Mouse (Mus musculus): ENCODE results near the gene Slc6a21. TPM values are rescaled to one million over a fixed set of nuclear protein-coding genes. Genes with fewer than 3 reads are reported as not detected.
"Not testable (repeated sequence)": the region's sequence is repeated elsewhere in the genome, so short reads cannot be mapped to it uniquely, and the experiment has no call there.

The Slc6a21 gene
- polyA plus RNA-seq, 1 experiment from 2014 or later: 0.09 TPM

- Histone ChIP-seq H3K9ac (no peak overlapping the region), H3K4me3 (peak overlapping the region; percentile 27), H3K36me3 (peaks cover 25% of the 10 kb centered on the region), H3K4me2 (peak overlapping the region; percentile 58), H3K27ac (peak overlapping the region; percentile 38; the same call in 1 of the 2 replicates), H3K9me3 (no peaks in the 10 kb centered on the region), H3K27me3 (no peaks in the 10 kb centered on the region), H3K4me1 (peaks cover 40% of the 10 kb centered on the region)
- 39% methylated on average over 17 of the region's 17 CpGs for WGBS
- ATAC-seq (ENCODE audit: borderline replicate concordance, extremely low read depth, low FRiP score, low TSS enrichment): 0 out of 2 replicates have a peak, but pooled peaks have one; percentile 2
Measured at GRCm38 (mm10) chr7:45235656-45236180, 41.6 kb upstream of the Slc6a21 start.

GRCm38 (mm10) chr7:45237747-45238699 is 39.3 kb upstream of the Slc6a21 start:
- H3K4me1 ChIP-seq: peaks cover 44% of the 10 kb centered on the region
- ATAC-seq (ENCODE audit: borderline replicate concordance, extremely low read depth, low FRiP score, low TSS enrichment): no peak
- H3K27me3 ChIP-seq: no peaks in the 10 kb centered on the region
- H3K9ac ChIP-seq: no peak overlapping the region
- H3K4me3 ChIP-seq: no peak overlapping the region
- no peak overlapping the region; the same call in 1 of the 2 replicates for H3K4me2 ChIP-seq
- peaks cover 2% of the 10 kb centered on the region for H3K36me3 ChIP-seq
- 74% methylated on average over 17 of the region's 17 CpGs for WGBS
- H3K9me3 ChIP-seq: no peaks in the 10 kb centered on the region
- H3K27ac ChIP-seq: no peak overlapping the region

- ATAC-seq (ENCODE audit: borderline replicate concordance, extremely low read depth, low FRiP score, low TSS enrichment): no peak
- 28% methylated on average over 20 of the region's 20 CpGs for WGBS
- no peaks in the 10 kb centered on the region for H3K27me3 ChIP-seq
- H3K36me3 ChIP-seq: no peaks in the 10 kb centered on the region
- no peak within 1 kb of the TSS; the same call in 1 of the 2 replicates for H3K4me2 ChIP-seq
- H3K9me3 ChIP-seq: no peaks in the 10 kb centered on the region
- H3K9ac ChIP-seq: no peak within 1 kb of the TSS
- H3K27ac ChIP-seq: no peak within 1 kb of the TSS
- peaks cover 35% of the 10 kb centered on the region for H3K4me1 ChIP-seq
- H3K4me3 ChIP-seq: no peak within 1 kb of the TSS
Measured at GRCm38 (mm10) chr7:45238723-45239496, 38.4 kb upstream of the Slc6a21 start, which contains the start of gene Cd37. TSS of gene Cd37 (minus strand) at chr7:45239115.

- no peaks in the 10 kb centered on the region for H3K9me3 ChIP-seq
- H3K4me1 ChIP-seq: peaks cover 23% of the 10 kb centered on the region
- H3K4me2 ChIP-seq: no peak overlapping the region
- H3K27me3 ChIP-seq: no peaks in the 10 kb centered on the region
- WGBS: 79% methylated on average over 7 of the region's 7 CpGs
- H3K4me3 ChIP-seq: no peak overlapping the region
- H3K9ac ChIP-seq: no peak overlapping the region
- no peak for ATAC-seq (ENCODE audit: borderline replicate concordance, extremely low read depth, low FRiP score, low TSS enrichment)
- H3K27ac ChIP-seq: no peak overlapping the region
- H3K36me3 ChIP-seq: no peaks in the 10 kb centered on the region
Measured at GRCm38 (mm10) chr7:45240109-45240508, 37.2 kb upstream of the Slc6a21 start.

- no peak for ATAC-seq (ENCODE audit: borderline replicate concordance, extremely low read depth, low FRiP score, low TSS enrichment)
- WGBS: 16% methylated on average over 52 of the region's 53 CpGs
- Histone ChIP-seq H3K9ac (peak within 1 kb of the TSS; percentile 5; the same call in 1 of the 2 replicates), H3K9me3 (no peaks in the 10 kb centered on the region), H3K27me3 (no peaks in the 10 kb centered on the region), H3K4me1 (peaks cover 16% of the 10 kb centered on the region), H3K36me3 (no peaks in the 10 kb centered on the region), H3K4me3 (peak within 1 kb of the TSS; percentile 21), H3K27ac (no peak within 1 kb of the TSS), H3K4me2 (peak within 1 kb of the TSS; percentile 43)
Measured at GRCm38 (mm10) chr7:45240633-45241388, 36.5 kb upstream of the Slc6a21 start, which contains the start of gene Slc6a16. TSS of gene Slc6a16 (plus strand) at chr7:45241085.

- Histone ChIP-seq H3K4me2 (peak overlapping the region; percentile 43), H3K36me3 (no peaks in the 10 kb centered on the region), H3K27me3 (no peaks in the 10 kb centered on the region), H3K9ac (no peak overlapping the region), H3K9me3 (no peaks in the 10 kb centered on the region), H3K27ac (no peak overlapping the region), H3K4me3 (no peak overlapping the region; the same call in 1 of the 2 replicates), H3K4me1 (peaks cover 16% of the 10 kb centered on the region; the same call in 1 of the 2 replicates)
- no peak for ATAC-seq (ENCODE audit: borderline replicate concordance, extremely low read depth, low FRiP score, low TSS enrichment)
- WGBS: 78% methylated on average over 6 of the region's 6 CpGs
Measured at GRCm38 (mm10) chr7:45241389-45241749, 35.9 kb upstream of the Slc6a21 start.

GRCm38 (mm10) chr7:45247666-45248065 is 29.6 kb upstream of the Slc6a21 start:
- Histone ChIP-seq H3K9me3 (no peaks in the 10 kb centered on the region), H3K4me3 (no peak overlapping the region), H3K9ac (no peak overlapping the region), H3K36me3 (no peaks in the 10 kb centered on the region), H3K27me3 (no peaks in the 10 kb centered on the region), H3K4me1 (no peaks in the 10 kb centered on the region), H3K4me2 (no peak overlapping the region), H3K27ac (no peak overlapping the region)
- no peak for ATAC-seq (ENCODE audit: borderline replicate concordance, extremely low read depth, low FRiP score, low TSS enrichment)
- WGBS: 44% methylated on average over 3 of the region's 3 CpGs

- Histone ChIP-seq H3K4me2 (no peak overlapping the region), H3K27me3 (no peaks in the 10 kb centered on the region), H3K9me3 (no peaks in the 10 kb centered on the region), H3K4me1 (no peaks in the 10 kb centered on the region), H3K27ac (no peak overlapping the region), H3K9ac (no peak overlapping the region), H3K36me3 (no peaks in the 10 kb centered on the region), H3K4me3 (no peak overlapping the region)
- ATAC-seq (ENCODE audit: borderline replicate concordance, extremely low read depth, low FRiP score, low TSS enrichment): no peak
- 76% methylated on average over 8 of the region's 8 CpGs for WGBS
Measured at GRCm38 (mm10) chr7:45253806-45254205, 23.5 kb upstream of the Slc6a21 start.

GRCm38 (mm10) chr7:45255822-45256221 is 21.5 kb upstream of the Slc6a21 start:
- not testable (repeated sequence) for H3K36me3 ChIP-seq; ATAC-seq (ENCODE audit: borderline replicate concordance, extremely low read depth, low FRiP score, low TSS enrichment); H3K9ac ChIP-seq; H3K4me1 ChIP-seq; H3K9me3 ChIP-seq; H3K4me2 ChIP-seq; H3K27me3 ChIP-seq; H3K4me3 ChIP-seq; H3K27ac ChIP-seq
- 49% methylated on average over 7 of the region's 7 CpGs for WGBS

- no peak overlapping the region for H3K9ac ChIP-seq
- 49% methylated on average over 11 of the region's 11 CpGs for WGBS
- H3K9me3 ChIP-seq: no peaks in the 10 kb centered on the region
- no peak overlapping the region for H3K4me2 ChIP-seq
- 0 out of 2 replicates have a peak, but pooled peaks cover 6% of the 10 kb centered on the region for H3K27me3 ChIP-seq
- H3K27ac ChIP-seq: no peak overlapping the region
- no peak overlapping the region for H3K4me3 ChIP-seq
- H3K36me3 ChIP-seq: no peaks in the 10 kb centered on the region
- no peak for ATAC-seq (ENCODE audit: borderline replicate concordance, extremely low read depth, low FRiP score, low TSS enrichment)
- H3K4me1 ChIP-seq: 0 out of 2 replicates have a peak, but pooled peaks cover under 1% of the 10 kb centered on the region
Measured at GRCm38 (mm10) chr7:45257063-45257840, 20.1 kb upstream of the Slc6a21 start.
